Mouse (Mus musculus) c-Kit-negative CD71-positive TER-119-positive erythroid progenitor cells, embryonic 14.5 days (primary cell): ENCODE data around the gene 1700020D05Rik.
"Not testable (repeated sequence)": the region's sequence is repeated elsewhere in the genome, so short reads cannot be mapped to it uniquely, and the experiment has no call there.

Source experiments
- DNase-seq: peaks from one replicate; pipeline ENCODE4 v3.0.0-alpha.2; 2013; ENCODE audit warnings: low read depth, low spot score

The 1700020D05Rik gene

DNA sequence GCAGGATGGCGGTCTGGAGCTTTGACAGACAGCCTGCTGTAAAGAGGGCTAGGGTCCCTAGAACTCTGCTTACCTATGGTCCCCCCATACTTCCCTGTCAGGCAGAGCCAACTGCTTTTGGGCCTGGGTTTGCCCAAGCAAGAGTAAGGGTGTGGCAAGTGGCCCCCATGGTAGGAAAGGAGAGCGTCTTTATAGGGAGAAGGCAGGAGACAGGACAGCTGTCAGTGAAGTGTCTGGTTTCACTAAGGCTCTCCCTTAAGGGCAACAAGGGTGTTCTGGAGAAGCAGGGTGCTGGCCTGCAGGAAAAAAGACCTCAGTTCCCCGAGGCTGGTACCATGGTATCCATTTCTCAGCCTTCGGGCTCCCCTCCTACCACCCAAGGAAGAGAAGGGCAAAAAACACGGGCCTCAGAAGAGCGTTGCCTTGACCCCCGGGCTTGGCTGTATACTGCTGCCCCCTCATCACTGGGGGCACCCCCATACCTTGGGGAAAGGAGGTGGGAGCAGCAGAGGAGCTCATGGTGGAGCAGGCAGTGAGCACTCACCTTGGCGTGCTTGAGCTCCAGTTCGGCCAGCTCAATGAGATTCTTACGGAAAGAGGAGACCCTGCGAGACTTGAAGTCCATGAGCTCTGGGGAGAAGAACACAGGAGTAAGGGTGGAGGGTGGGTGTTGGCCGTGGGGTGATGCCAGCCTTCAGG lies 8.1 kb downstream of the 1700020D05Rik start:
- DNase-seq, result no peak

GRCm38 (mm10) chr19:5494314-5494713 lies 9.3 kb downstream of the 1700020D05Rik start:
- no peak for DNase-seq

DNA sequence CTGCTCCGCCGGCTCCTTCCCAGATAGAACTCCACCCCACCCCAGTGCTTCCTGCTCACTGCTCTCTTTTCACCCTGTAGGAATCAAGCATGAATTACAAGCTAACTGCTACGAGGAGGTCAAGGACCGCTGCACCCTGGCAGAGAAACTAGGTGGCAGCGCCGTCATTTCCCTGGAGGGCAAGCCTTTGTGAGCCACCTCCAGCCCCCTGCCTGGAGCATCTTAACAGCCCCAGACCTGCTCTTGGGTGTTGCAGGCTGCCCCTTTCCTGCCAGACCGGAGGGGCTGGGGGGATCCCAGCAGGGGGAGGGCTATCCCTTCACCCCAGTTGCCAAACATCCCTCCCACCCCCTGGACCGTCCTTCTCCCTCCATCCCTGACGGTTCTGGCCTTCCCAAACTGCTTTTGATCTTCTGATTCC lies 10.3 kb downstream of the 1700020D05Rik start:
- DNase-seq, result not testable (repeated sequence)

DNA sequence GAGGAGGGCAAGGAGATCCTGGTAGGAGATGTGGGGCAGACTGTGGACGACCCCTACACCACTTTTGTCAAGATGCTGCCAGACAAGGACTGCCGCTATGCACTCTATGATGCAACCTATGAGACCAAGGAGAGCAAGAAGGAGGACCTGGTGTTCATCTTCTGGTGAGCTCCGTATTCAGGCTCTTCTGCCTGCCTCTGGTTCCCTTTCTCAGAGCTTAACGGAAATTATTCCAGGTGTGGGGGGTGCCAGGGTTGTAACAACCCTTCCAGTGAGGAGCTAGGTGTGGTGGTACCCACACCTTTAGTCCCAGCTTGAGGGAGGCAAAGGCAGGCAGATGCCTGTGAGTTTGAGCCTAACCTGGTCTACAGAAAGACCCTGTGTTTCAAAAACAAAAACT lies 10.9 kb downstream of the 1700020D05Rik start:
- no peak for DNase-seq

DNA sequence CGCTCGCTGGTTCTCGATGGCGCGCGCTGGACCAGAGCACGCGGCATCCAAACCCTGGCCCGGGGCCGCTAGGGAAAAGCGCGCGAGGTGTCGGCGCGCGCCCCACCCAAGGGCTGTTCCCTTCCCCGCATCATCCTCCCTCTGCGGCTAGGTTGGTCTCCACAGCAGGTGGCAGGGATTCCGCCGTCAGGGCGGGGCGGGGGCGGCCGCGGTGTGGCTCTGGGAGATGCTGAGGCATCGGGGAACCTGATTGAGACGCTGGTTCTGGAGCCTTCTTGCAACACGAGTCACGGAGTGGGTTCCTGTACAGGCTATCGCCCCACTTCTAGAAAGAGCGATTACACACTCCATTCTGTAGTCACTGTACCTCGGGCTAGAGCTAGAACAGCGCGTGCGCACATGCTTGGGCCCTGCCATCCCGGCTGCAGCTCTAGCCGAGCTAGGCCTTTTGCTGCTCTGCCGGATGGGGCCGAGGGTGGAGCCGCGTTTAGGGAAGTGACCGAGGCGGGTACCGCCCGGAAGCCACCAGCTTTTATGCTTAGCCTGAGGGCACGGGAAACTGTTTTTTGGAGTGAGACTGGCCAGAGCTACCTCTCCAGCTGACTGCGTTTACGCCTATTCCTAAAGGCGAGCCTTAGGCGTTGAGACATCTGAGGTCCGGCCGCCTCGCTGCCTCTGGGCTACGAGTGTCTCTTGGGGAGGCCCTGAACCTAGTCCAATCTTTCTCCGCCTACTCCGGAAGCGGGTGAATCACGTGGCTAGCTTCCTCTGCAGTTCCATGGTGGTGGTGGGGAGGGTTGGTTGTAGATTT lies 12.5 kb downstream of the 1700020D05Rik start:
- peak; percentile 68 for DNase-seq

DNA sequence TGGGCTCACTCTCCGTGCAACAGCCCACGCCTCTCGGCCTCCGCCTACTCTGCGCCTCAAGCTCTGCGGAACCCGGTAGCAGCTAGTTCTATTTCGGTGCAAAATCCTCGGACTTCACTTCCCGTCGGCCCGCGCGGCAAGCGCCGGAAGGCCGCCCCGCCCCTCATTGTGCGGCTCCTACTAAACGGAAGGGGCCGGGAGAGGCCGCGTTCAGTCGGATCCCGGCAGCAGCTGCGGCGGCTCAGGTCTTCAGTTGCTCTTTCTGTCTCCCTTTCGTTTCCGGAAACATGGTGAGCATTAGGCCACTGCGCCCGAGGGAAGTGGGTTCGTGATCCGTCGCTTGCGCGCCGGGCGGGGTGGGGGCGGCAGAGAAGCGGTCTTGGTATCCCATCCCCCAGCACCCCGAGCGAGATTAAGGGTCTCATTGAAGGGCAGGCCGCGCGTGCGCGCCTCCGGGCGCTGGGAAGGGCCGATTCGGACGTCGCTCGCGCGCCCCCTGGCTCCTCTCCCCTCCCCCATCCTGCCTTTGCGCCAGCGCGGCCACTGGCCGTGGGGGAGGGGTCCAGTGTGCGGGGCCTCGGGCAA lies 13.2 kb downstream of the 1700020D05Rik start, which contains the start of gene Cfl1:
TSS of gene Cfl1 (plus strand) at position 143 of the 585 bp plus-strand sequence.
- DNase-seq, result peak; percentile 84

DNA sequence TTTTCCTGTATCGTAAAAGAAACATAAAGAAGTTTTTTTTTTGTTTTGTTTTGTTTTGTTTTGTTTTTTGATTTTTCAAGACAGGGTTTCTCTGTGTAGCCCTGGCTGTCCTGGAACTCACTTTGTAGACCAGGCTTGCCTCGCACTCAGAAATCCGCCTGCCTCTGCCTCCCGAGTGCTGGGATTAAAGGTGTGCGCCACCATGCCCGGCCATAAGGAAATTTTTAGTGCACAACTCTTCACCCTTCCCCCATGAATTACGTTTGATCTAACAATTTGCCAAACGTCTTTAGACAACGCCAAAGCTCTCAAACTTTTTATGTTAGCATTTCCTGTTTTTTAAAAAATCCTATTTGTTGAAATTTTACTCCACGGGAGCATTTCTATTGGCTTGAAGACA lies 13.9 kb downstream of the 1700020D05Rik start:
- not testable (repeated sequence) for DNase-seq

DNA sequence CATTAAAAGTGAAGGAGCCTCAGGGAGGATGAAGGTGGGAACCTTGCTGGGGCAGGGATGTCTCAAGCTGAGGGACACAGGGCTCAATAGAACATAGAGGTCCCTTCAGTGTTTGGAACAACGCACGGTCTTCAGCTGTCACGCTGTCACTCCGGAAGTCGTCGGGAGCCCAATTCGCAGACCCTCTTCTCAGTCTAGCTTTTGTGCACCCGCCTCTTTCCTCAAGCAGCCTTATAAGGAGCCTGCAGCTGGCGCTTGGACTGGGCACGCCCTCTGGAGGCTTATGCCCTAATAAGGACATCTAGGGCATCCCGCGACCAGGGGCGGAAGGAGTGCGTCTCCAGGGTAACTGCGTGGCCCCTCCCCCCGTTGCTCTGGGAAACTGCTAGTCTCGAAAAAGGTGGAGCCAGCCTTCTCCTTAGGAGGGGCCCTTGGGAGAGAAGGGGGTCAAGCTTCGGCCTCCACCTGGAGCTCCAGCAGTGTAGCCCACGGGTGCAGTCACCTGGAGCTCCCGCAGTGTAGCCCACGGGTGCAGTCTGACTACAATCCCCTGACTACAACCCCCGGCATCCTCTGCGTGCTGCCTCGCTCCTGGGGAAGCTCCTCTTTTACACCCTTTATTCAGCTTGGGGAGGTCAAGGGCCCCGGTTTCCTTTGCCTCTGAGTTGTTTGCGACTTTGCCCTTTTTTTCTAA lies 14.6 kb downstream of the 1700020D05Rik start:
- peak; percentile 95 for DNase-seq

DNA sequence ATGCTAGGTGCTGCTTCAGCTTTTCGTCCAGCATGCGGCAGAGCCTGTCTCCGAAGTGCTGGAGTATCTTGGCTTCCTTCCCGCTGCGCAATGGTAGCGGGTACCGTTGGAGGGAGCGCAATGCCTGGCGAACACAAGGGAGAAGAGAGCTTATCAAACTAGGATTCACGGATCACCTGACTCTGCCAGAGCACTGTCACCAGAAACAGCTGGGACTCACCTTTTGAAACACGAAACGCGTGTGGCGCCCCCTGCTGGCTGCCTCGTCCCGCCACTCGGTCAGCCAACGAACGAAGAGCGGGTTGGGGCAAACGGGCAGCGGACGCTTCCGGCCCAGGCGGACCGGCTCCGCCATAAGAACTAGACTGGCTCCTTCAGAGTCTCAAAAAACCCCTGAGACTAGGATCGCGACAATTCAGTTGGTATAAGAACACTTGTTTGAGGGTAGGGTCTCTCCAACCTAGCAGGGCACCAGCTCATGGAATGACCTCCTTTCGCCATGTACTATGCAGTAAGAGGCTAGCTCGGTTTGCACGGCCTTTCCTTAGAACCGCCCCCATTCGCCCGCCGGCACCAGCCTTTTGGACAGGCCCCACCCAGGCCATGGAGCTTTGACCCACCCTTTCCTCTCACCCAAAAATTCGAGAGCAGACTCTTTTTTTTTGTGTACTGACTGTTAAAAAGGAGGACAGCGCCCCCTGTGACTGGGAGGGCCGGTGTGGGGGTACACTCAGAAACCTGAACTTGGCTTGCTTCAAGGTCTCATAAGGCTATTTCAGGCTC lies 15.6 kb downstream of the 1700020D05Rik start, which contains the start of gene Mus81:
TSS of gene Mus81 (minus strand) at position 635 of the 783 bp plus-strand sequence.
- peak; percentile 88 for DNase-seq

DNA sequence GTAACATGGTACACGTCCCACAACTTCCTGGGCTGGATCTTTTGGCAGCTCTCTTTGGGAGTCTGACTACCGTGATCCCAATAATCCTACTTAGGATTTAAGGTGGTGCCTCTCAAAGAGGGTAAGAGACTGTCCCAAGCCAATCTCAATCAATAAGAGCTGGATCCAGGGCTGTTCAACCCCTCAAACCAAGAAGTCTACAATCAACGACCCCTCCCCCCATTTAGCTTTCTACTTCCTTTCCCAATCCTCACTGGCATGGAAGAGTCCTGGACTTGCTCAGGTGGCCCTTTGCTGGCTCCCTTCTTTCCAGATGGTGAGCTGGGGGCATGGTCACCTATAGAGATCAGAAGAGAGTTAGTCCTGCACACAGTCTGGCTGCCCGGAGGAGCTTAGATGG lies 16.8 kb downstream of the 1700020D05Rik start:
- DNase-seq, result no peak

DNA sequence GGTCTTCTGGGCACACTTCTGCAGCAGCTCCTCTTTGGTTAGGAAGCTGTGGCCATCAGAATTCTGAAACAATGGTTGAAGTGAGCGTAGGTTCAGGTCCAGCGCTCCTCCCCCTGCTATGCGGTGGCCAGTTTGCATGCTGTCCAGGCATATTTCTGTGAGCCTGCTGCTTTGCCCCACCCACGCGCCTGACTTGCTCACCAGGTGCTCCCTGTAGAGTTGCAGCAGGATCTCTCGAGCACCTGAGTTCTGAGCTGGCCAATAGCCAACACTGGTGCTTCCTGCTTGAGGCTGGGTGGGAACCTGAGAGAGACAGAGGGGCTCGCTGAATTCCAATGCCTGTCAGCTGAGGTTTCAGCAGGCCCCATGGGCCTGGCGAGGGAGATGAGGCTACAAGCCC lies 17.3 kb downstream of the 1700020D05Rik start:
- DNase-seq, result no peak

- DNase-seq, result no peak
Measured at GRCm38 (mm10) chr19:5485821-5486220, 17.8 kb downstream of the 1700020D05Rik start.

GRCm38 (mm10) chr19:5485371-5485770 lies 18.2 kb downstream of the 1700020D05Rik start:
- DNase-seq, result no peak

GRCm38 (mm10) chr19:5484496-5484895 lies 19.1 kb downstream of the 1700020D05Rik start:
- DNase-seq, result no peak

- DNase-seq, result no peak
Measured at GRCm38 (mm10) chr19:5483386-5484359, 19.9 kb downstream of the 1700020D05Rik start.

DNA sequence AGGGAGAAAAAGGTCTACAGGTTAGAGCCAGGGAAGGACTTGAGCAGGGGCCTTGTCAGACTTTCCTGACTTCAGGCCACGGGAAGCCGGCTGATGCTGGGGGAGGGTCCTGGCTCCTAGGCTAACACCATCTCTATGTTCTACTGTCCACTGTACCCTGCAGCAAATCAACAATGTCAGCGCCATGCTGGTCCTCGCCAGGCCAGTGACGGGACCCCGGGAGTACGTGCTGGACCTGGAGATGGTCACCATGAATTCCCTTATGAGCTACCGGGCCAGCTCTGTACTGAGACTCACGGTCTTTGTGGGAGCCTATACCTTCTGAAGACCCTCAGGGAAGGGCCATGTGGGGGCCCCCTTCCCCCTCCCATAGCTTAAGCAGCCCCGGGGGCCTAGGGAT lies 22.2 kb downstream of the 1700020D05Rik start:
- DNase-seq, result no peak

GRCm38 (mm10) chr19:5480016-5480415 lies 23.6 kb downstream of the 1700020D05Rik start:
- no peak for DNase-seq

DNA sequence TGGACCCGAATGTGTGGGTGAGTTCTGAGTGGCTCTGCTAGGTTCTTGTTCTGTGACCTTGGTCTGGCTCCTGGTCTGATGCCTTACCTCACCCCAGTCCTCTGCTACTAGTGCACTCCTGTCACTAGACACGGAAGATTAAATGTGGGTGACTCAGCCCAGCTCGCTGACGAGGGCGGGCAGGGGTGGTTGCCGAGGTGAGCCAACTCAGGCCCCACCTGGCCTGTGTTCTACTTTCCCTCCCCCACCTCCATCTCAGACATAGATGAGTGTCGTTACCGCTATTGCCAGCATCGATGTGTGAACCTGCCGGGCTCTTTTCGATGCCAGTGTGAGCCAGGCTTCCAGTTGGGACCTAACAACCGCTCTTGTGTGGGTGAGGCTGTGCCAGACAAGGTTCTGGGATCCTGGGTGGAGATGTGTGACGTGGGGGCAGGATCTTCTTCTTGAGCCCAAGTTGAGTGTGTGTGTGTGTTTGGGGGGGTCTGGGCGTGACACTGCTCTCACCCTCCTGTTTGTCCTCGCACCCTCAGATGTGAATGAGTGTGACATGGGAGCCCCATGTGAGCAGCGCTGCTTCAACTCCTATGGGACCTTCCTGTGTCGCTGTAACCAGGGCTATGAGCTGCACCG lies 25.8 kb downstream of the 1700020D05Rik start:
- no peak for DNase-seq

DNA sequence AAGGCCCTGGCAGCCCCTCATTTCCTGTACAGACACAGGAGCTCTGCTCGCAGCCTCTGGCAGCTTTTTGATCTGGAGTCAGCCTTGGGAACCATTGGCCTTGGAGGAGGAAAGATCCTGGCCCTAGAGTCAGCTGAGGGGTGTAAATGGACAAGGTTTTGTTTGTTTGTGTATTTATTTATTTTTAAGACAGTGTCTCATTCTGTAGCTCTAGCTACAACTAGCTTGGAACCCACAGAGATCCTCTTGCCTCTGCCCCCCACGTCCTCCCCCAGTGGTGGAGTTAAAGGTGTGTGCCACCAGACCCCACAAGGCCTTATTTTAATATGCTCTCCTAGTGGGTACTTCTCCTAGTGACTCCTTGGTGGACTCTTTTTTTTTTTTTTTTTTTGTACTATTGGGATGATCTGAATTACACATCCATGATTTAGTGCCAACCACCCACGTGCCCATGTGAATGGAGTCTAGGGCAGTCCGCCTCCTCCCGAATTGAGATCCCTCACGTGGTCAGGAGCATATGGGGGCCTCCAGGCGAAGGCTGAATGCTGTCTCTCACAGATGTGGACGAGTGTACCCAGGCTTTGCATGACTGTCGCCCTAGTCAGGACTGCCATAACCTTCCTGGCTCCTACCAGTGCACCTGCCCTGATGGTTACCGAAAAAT lies 26.5 kb downstream of the 1700020D05Rik start:
- DNase-seq, result no peak
